Mouse (Mus musculus): ENCODE measurements around the gene Rab34.

DNA sequence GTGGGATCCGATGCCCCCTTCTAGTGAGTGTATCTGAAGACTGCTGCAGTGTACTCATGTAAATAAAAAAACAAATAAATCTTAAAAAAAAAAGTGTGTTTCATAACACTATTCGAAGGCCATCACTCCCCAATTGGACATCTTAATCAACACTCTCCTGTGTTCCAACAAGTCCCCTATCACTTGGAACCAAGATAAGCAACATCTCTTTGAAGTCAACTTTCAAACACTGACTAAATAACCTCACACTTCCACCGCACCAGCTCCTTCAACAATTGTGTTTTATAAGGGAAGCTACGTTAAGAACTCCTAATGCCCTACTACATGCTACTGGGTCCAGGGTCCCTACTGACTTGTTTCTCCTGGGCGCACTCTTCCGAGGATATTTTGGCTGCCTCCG is 5.8 kb upstream of the Rab34 start:
- no peak for TF ChIP-seq CTCF (IDR thresholded peaks at IDR 0.05; ENCODE audit: low read depth)
- TF ChIP-seq EP300 (IDR thresholded peaks at IDR 0.05; ENCODE audit: low read depth): no peak

Data from heart, postnatal 0 days (tissue).